Mouse (Mus musculus): Measurements from ENCODE around the gene Tigar. TPM values are rescaled to one million over a fixed set of nuclear protein-coding genes. Genes with fewer than 3 reads are reported as not detected.
A peak's percentile ranks its signal among the peaks of the same experiment; 100 is the strongest.

Tigar gene
- total and polyA plus RNA-seq, 2 experiments = 2.4 to 4.2 TPM

DNA sequence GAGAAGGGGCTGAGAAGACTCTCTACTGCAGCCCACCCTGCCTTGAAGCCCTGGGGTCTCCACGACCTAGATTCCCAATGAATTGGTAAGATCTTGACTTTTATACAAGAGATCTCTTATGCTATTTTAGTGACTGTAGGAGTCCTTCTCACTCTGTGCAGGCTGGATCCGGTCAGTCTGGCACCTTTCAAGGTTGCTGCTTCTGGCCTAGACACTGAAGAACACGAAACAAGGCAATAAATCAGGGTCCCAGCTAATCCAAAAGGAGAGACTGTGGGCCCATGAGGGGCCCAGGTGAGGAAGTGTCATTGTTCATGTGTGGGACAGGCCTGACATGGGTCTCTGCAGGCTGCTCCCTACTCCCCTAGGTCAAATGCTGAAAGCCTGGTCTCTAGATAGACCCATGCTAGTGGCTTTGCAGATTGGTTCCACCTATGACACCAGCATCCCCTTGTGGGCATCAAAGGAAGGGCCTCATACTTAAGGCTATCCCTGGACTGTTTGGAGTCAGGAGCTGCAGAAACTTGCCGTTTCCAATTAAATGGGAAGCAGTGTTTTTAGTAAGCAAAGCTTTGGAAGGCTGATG, 13.0 kb upstream of the Tigar start:
- TF ChIP-seq POLR2A (IDR thresholded peaks at IDR 0.05; ENCODE audit: extremely low read depth, insufficient read depth, low read length) (no peak), CTCF (IDR thresholded peaks at IDR 0.05; ENCODE audit: low read depth, low read length) (peak; percentile 59; the same call in 1 of the 2 replicates)
- Histone ChIP-seq H3K27me3 (ENCODE audit: control insufficient read depth, insufficient read depth, low read length) (no peaks in the 10 kb centered on the region), H3K27ac (replicated peaks; ENCODE audit: insufficient read depth, low read depth, low read length) (no peak overlapping the region), H3K4me3 (ENCODE audit: insufficient read depth, low read depth, low read length) (no peak overlapping the region), H3K4me1 (ENCODE audit: control insufficient read depth, insufficient read depth, low read length) (no peaks in the 10 kb centered on the region), H3K79me2 (ENCODE audit: control insufficient read depth, insufficient read depth, low read length) (no peaks in the 10 kb centered on the region), H3K36me3 (ENCODE audit: control insufficient read depth, insufficient read depth, low read length) (no peaks in the 10 kb centered on the region), H3K9ac (ENCODE audit: low read depth, low read length) (no peak overlapping the region)
- 71% methylated on average over 4 of the region's 4 CpGs for WGBS
- peak; percentile 29 for DNase-seq (ENCODE audit: extremely low read depth, low read depth, low spot score)

DNA sequence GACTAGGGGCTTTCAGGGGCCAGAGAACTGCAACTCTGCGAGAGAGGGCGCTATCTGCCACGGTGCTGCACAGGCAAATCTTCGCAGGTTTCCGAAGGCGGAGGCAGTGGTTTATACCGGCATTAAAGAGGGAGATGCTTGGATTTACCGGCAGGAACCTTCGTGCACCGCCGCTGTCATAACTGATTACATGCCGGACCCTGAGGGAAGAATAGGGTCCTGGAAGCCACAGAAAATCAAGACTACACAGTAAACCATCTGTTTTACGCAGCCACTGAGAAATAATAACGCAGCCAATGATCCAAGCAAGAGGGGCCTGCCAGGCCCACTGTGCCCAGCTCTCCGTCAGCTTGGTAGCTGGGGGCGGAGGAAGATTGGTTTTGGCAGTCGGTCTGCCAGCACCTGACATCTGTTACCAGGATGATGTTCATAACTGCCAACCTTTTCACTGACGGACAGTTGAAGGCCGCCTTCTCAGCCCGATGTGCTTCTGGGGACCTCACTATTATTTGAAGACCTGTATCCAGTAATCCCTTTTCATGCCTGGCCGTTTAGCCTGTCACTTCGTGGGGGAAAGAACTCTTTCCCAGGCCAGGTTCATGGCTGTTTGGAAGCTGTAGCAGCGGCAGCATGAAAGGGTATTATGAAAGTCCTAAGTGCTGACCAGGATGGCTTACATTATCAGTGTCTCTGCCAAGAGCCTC, 5.5 kb upstream of the Tigar start:
- TF ChIP-seq POLR2A (IDR thresholded peaks at IDR 0.05; ENCODE audit: extremely low read depth, insufficient read depth, low read length) (no peak), CTCF (IDR thresholded peaks at IDR 0.05; ENCODE audit: low read depth, low read length) (no peak)
- Histone ChIP-seq H3K9ac (ENCODE audit: low read depth, low read length) (no peak overlapping the region), H3K36me3 (ENCODE audit: control insufficient read depth, insufficient read depth, low read length) (no peaks in the 10 kb centered on the region), H3K79me2 (ENCODE audit: control insufficient read depth, insufficient read depth, low read length) (no peaks in the 10 kb centered on the region), H3K27ac (replicated peaks; ENCODE audit: insufficient read depth, low read depth, low read length) (no peak overlapping the region), H3K27me3 (ENCODE audit: control insufficient read depth, insufficient read depth, low read length) (no peaks in the 10 kb centered on the region), H3K4me3 (ENCODE audit: insufficient read depth, low read depth, low read length) (no peak overlapping the region), H3K4me1 (ENCODE audit: control insufficient read depth, insufficient read depth, low read length) (no peaks in the 10 kb centered on the region)
- DNase-seq (ENCODE audit: extremely low read depth, low read depth, low spot score) = peak; percentile 37
- 77% methylated on average over 23 of the region's 23 CpGs for WGBS

DNA sequence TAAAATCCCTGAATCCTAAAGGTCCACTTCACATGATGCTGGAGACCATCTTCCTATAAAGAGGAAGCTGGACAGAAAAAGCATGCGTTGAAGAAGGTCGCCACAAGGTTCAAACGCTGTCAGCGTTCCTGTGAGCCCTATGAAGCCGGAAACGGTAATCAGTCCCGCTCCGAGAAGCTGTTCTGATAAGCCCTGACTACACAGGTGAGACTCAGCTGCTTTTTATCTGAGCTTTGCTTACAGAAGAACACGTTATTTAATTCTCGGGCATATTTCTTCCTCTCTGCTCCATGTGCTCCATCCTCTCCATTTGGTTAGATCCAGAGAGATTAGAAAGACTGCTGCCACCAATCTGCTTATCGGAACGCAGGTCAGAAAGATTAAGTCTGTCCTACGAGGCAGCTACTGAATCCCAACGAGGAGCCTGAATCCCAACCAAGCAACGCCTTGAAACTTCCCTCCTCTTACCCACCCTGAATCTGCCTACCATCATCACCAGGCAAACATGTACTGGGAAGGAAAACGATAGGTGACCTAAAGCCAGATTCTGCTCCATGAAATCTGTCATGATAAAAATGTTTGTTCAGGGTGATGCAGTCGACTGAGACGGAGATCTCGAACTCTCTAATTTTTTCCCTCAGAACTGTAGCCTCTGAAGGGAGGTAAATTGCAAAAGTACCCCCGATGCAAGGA, 843 bp downstream of the Tigar start:
- Histone ChIP-seq H3K79me2 (ENCODE audit: control insufficient read depth, insufficient read depth, low read length) (peaks cover 5% of the 10 kb centered on the region; the same call in 1 of the 2 replicates), H3K27me3 (ENCODE audit: control insufficient read depth, insufficient read depth, low read length) (no peaks in the 10 kb centered on the region), H3K4me1 (ENCODE audit: control insufficient read depth, insufficient read depth, low read length) (peaks cover 11% of the 10 kb centered on the region; the same call in 1 of the 2 replicates), H3K27ac (replicated peaks; ENCODE audit: insufficient read depth, low read depth, low read length) (peak overlapping the region; percentile 35; the same call in 1 of the 2 replicates), H3K36me3 (ENCODE audit: control insufficient read depth, insufficient read depth, low read length) (0 out of 2 replicates have a peak, but pooled peaks cover under 1% of the 10 kb centered on the region), H3K4me3 (ENCODE audit: insufficient read depth, low read depth, low read length) (peak overlapping the region; percentile 59), H3K9ac (ENCODE audit: low read depth, low read length) (peak overlapping the region; percentile 49)
- WGBS = 28% methylated on average over 20 of the region's 20 CpGs
- TF ChIP-seq POLR2A (IDR thresholded peaks at IDR 0.05; ENCODE audit: extremely low read depth, insufficient read depth, low read length) = no peak
- no peak for TF ChIP-seq CTCF (IDR thresholded peaks at IDR 0.05; ENCODE audit: low read depth, low read length)
- DNase-seq (ENCODE audit: extremely low read depth, low read depth, low spot score) = peak; percentile 25

DNA sequence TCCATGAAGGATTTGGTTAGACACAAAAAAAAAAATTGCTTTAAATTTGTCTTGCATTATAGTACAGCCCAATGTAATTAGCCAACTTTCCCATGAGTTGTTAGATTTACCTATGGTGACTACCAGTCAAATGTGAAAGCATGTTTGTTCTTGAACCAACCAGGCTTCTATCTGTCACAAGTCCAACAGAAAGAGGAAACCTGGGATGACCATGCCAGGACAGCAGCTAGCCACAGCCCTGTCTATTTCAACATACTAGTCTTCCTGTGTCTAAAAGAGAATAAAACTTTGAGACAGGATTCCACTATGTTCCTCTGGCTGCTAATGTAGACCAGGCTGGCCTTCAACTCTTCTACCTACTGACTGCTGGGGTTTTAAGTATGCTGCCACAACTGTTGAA, 1.9 kb downstream of the Tigar start:
- Histone ChIP-seq H3K36me3 (ENCODE audit: control insufficient read depth, insufficient read depth, low read length) (0 out of 2 replicates have a peak, but pooled peaks cover 2% of the 10 kb centered on the region), H3K4me3 (ENCODE audit: insufficient read depth, low read depth, low read length) (no peak overlapping the region), H3K4me1 (ENCODE audit: control insufficient read depth, insufficient read depth, low read length) (peaks cover 11% of the 10 kb centered on the region; the same call in 1 of the 2 replicates), H3K27ac (replicated peaks; ENCODE audit: insufficient read depth, low read depth, low read length) (no peak overlapping the region), H3K79me2 (ENCODE audit: control insufficient read depth, insufficient read depth, low read length) (peaks cover 5% of the 10 kb centered on the region; the same call in 1 of the 2 replicates), H3K27me3 (ENCODE audit: control insufficient read depth, insufficient read depth, low read length) (no peaks in the 10 kb centered on the region), H3K9ac (ENCODE audit: low read depth, low read length) (no peak overlapping the region)
- TF ChIP-seq POLR2A (IDR thresholded peaks at IDR 0.05; ENCODE audit: extremely low read depth, insufficient read depth, low read length) = no peak
- TF ChIP-seq CTCF (IDR thresholded peaks at IDR 0.05; ENCODE audit: low read depth, low read length) = no peak
- DNase-seq (ENCODE audit: extremely low read depth, low read depth, low spot score) = peak; percentile 71

DNA sequence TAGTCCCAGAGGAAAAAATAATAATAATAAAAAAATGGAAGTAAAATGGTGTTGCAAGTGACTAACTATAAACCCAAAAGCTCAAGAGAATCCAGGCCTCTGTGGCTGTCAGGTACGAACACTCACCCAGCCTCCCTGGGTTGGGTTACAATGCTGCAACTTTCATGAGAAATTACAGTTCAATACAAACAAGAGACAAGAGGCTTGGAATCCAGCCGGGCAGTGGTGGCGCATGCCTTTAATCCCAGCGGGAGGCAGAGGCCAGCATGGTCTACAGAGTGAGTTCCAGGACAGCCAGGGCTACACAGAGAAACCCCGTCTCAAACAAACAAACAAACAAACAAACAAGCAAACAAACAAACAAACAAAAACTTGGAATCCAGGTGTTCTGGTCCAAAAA, 2.6 kb downstream of the Tigar start:
- H3K9ac ChIP-seq (ENCODE audit: low read depth, low read length) = no peak overlapping the region
- WGBS = 29% methylated on average over 5 of the region's 5 CpGs
- H3K79me2 ChIP-seq (ENCODE audit: control insufficient read depth, insufficient read depth, low read length) = peaks cover 5% of the 10 kb centered on the region; the same call in 1 of the 2 replicates
- no peak overlapping the region for H3K27ac ChIP-seq (replicated peaks; ENCODE audit: insufficient read depth, low read depth, low read length)
- DNase-seq (ENCODE audit: extremely low read depth, low read depth, low spot score) = peak; percentile 67
- TF ChIP-seq POLR2A (IDR thresholded peaks at IDR 0.05; ENCODE audit: extremely low read depth, insufficient read depth, low read length) (no peak), CTCF (IDR thresholded peaks at IDR 0.05; ENCODE audit: low read depth, low read length) (no peak)
- no peaks in the 10 kb centered on the region for H3K27me3 ChIP-seq (ENCODE audit: control insufficient read depth, insufficient read depth, low read length)
- no peak overlapping the region for H3K4me3 ChIP-seq (ENCODE audit: insufficient read depth, low read depth, low read length)
- peaks cover 11% of the 10 kb centered on the region; the same call in 1 of the 2 replicates for H3K4me1 ChIP-seq (ENCODE audit: control insufficient read depth, insufficient read depth, low read length)
- H3K36me3 ChIP-seq (ENCODE audit: control insufficient read depth, insufficient read depth, low read length) = peaks cover 3% of the 10 kb centered on the region; the same call in 1 of the 2 replicates

Measured in liver, adult 2 months (tissue).